Comparison of ENCODE assay signal across 9 mouse cellular contexts in genomic region chr7:123030295-123030694, GRCm38 (mm10).
A peak's percentile ranks its signal among the peaks of the same experiment; 100 is the strongest.
DNase-seq lines count a peak whose midpoint lies in the region; ATAC-seq and TF ChIP-seq lines count a peak whose summit lies in the region.
"Had no signal": no experiment of that assay in that cellular context is flagged by ENCODE, and none has a peak within 500 bp of the region (broad histone marks: within the 10 kb centered on the region; RNA-seq: fewer than 3 reads in every experiment).

No protein-coding gene starts in this region.

- no peaks in the 10 kb centered on the region for H3K9me3 ChIP-seq in ES-Bruce4 (replicated peaks; ENCODE audit: control insufficient read depth, insufficient read depth, low read length, poor library complexity, severe bottlenecking)
- no peaks in the 10 kb centered on the region for H3K9me3 ChIP-seq in forebrain, embryonic 15.5 days
- H3K9me3 ChIP-seq in liver, embryonic 15.5 days (replicated peaks), result no peaks in the 10 kb centered on the region
- H3K9me3 ChIP-seq: G1E had no signal

- peak overlapping the region; percentile 32; the same call in 1 of the 2 replicates for H3K9ac ChIP-seq in ES-Bruce4 (ENCODE audit: low read depth, poor library complexity, severe bottlenecking)
- peak overlapping the region; percentile 55 for H3K9ac ChIP-seq in forebrain, embryonic 15.5 days (replicated peaks)
- no peak overlapping the region for H3K9ac ChIP-seq in liver, embryonic 15.5 days

- 0 out of 2 replicates have a peak overlapping the region, but pooled peaks have one; percentile 10 for H3K27ac ChIP-seq in gastrocnemius, adult 2 months
- no peak overlapping the region for H3K27ac ChIP-seq in ES-Bruce4 (ENCODE audit: insufficient read depth, low read length)
- H3K27ac ChIP-seq in forebrain, embryonic 15.5 days (replicated peaks), result peak overlapping the region; percentile 89
- H3K27ac ChIP-seq in liver, embryonic 15.5 days (replicated peaks), result no peak overlapping the region

- no peaks in the 10 kb centered on the region for H3K4me1 ChIP-seq in ES-Bruce4 (ENCODE audit: control insufficient read depth, insufficient read depth, low read length)
- H3K4me1 ChIP-seq in forebrain, embryonic 15.5 days, result peaks cover 25% of the 10 kb centered on the region
- no peaks in the 10 kb centered on the region for H3K4me1 ChIP-seq in liver, embryonic 15.5 days (replicated peaks)

- H3K4me2 ChIP-seq in forebrain, embryonic 15.5 days (replicated peaks), result peak overlapping the region; percentile 75
- peak overlapping the region; percentile 53 for H3K4me2 ChIP-seq in liver, embryonic 15.5 days

- H3K27me3 ChIP-seq in ES-Bruce4 (ENCODE audit: control insufficient read depth, insufficient read depth, low read length, poor library complexity, severe bottlenecking), result no peaks in the 10 kb centered on the region
- no peaks in the 10 kb centered on the region for H3K27me3 ChIP-seq in forebrain, embryonic 15.5 days
- H3K27me3 ChIP-seq in liver, embryonic 15.5 days, result peaks cover 17% of the 10 kb centered on the region

- intact Hi-C loops in gastrocnemius, adult 2 months (cut with DNase I), result no loop called here

- peak overlapping the region; percentile 69 for H3K4me3 ChIP-seq in gastrocnemius, adult 2 months
- no peak overlapping the region for H3K4me3 ChIP-seq in ES-Bruce4 (ENCODE audit: low read depth, low read length)
- peak overlapping the region; percentile 48 for H3K4me3 ChIP-seq in forebrain, embryonic 15.5 days
- H3K4me3 ChIP-seq in liver, embryonic 15.5 days (replicated peaks), result 0 out of 2 replicates have a peak overlapping the region, but pooled peaks have one; percentile 2

- DNase-seq in gastrocnemius, adult 2 months, result no peak
- DNase-seq in gastrocnemius, postnatal 10 days, result no peak
- DNase-seq in spleen, postnatal 4 days (ENCODE audit: low spot score in 2 of 2), result no peak
- no peak for DNase-seq in frontal cortex, postnatal 14 days (ENCODE audit: low spot score in 2 of 2)
- no peak for DNase-seq in embryo, embryonic 11 days

- ATAC-seq in forebrain, embryonic 15.5 days (replicated peaks), result peak; percentile 12
- no peak for ATAC-seq in liver, embryonic 15.5 days (ENCODE audit: insufficient read depth)

- 6% methylated on average over 13 of the region's 13 CpGs for WGBS in forebrain, embryonic 15.5 days
- 24% methylated on average over 13 of the region's 13 CpGs for WGBS in liver, embryonic 15.5 days (ENCODE audit: insufficient replicate concordance)

- no peak for TF ChIP-seq EP300 in ES-Bruce4 (IDR thresholded peaks at IDR 0.05; ENCODE audit: insufficient read depth, low read depth, low read length)

- TF ChIP-seq CTCF in gastrocnemius, adult 2 months (IDR thresholded peaks at IDR 0.05), result no peak
- TF ChIP-seq CTCF in ES-Bruce4 (IDR thresholded peaks at IDR 0.05; ENCODE audit: low read depth, low read length), result no peak

- H3K36me3 ChIP-seq in ES-Bruce4 (ENCODE audit: control insufficient read depth, insufficient read depth, low read length, poor library complexity, severe bottlenecking), result no peaks in the 10 kb centered on the region
- H3K36me3 ChIP-seq in forebrain, embryonic 15.5 days, result no peaks in the 10 kb centered on the region
- no peaks in the 10 kb centered on the region for H3K36me3 ChIP-seq in liver, embryonic 15.5 days (replicated peaks)
- H3K36me3 ChIP-seq: G1E had no signal

- no peak for TF ChIP-seq POLR2A in ES-Bruce4 (IDR thresholded peaks at IDR 0.05; ENCODE audit: insufficient read depth, low read length)

Comparison
In these comparisons a context has a peak if more than half of its experiments do, and no peak if none do; other contexts are left out.
1. H3K27ac ChIP-seq: peak in gastrocnemius, adult 2 months (single experiment) and forebrain, embryonic 15.5 days (single experiment); none in ES-Bruce4 (single experiment) and liver, embryonic 15.5 days (single experiment).